Comparison of ENCODE assay signal across 9 mouse cellular contexts in the genomic region with DNA sequence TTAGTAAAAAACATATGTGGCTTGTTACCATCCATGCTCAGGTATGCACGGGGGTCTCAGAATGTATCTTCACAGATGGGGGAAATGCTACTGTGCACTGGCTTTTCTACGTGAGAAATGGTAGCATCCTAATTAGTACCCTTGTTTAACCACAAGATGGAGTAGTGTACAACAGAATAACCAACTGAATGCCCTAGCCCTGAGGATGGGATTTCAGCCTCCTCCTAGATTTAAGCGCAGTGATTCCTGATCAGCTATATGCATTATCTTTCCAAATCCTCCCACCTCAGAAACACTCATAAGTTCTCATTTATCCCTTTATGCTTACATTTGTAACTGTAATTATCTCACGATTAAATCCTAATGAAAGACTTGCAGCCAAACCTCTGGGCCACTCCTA. TPM values are rescaled to one million over a fixed set of nuclear protein-coding genes. Genes with fewer than 3 reads are reported as not detected.
DNase-seq lines count a peak whose midpoint lies in the region; ATAC-seq and TF ChIP-seq lines count a peak whose summit lies in the region.
"Had no signal": no experiment of that assay in that cellular context is flagged by ENCODE, and none has a peak within 500 bp of the region (broad histone marks: within the 10 kb centered on the region; RNA-seq: fewer than 3 reads in every experiment).

No protein-coding gene starts in this region.

- WGBS in lung, adult 2 months: 13% methylated on average over 4 of the region's 4 CpGs
- WGBS in forebrain, embryonic 14.5 days: 13% methylated on average over 4 of the region's 4 CpGs
- 18% methylated on average over 4 of the region's 4 CpGs for WGBS in midbrain, embryonic 13.5 days

- no peak overlapping the region for H3K27ac ChIP-seq in forebrain, embryonic 14.5 days (ENCODE audit: low read depth, low read length)
- no peak overlapping the region for H3K27ac ChIP-seq in midbrain, embryonic 13.5 days
- H3K27ac ChIP-seq: heart, embryonic 15.5 days had no signal

- H3K4me1 ChIP-seq in lung, adult 2 months (ENCODE audit: control insufficient read depth, insufficient read depth, low read length): no peaks in the 10 kb centered on the region; the same call in 1 of the 2 replicates
- no peaks in the 10 kb centered on the region for H3K4me1 ChIP-seq in forebrain, embryonic 14.5 days (ENCODE audit: control insufficient read depth, insufficient read depth, low read length)
- no peaks in the 10 kb centered on the region for H3K4me1 ChIP-seq in midbrain, embryonic 13.5 days (replicated peaks)

- peak; percentile 92 for ATAC-seq in forebrain, embryonic 14.5 days
- ATAC-seq in midbrain, embryonic 13.5 days: peak; percentile 88

- no peak overlapping the region for H3K4me3 ChIP-seq in lung, adult 2 months (replicated peaks; ENCODE audit: extremely low read depth, low read depth, low read length)
- H3K4me3 ChIP-seq in forebrain, embryonic 14.5 days (ENCODE audit: low read depth, low read length): no peak overlapping the region
- no peak overlapping the region for H3K4me3 ChIP-seq in midbrain, embryonic 13.5 days (replicated peaks)
- H3K4me3 ChIP-seq: heart, embryonic 15.5 days had no signal

- no peaks in the 10 kb centered on the region for H3K27me3 ChIP-seq in forebrain, embryonic 14.5 days (replicated peaks; ENCODE audit: control insufficient read depth, insufficient read depth, low read length)
- H3K27me3 ChIP-seq in midbrain, embryonic 13.5 days: no peaks in the 10 kb centered on the region
- H3K27me3 ChIP-seq: heart, embryonic 15.5 days had no signal

- TF ChIP-seq CTCF in lung, adult 2 months (IDR thresholded peaks at IDR 0.05; ENCODE audit: insufficient read depth, low read length): peak; percentile 39; the same call in 1 of the 2 replicates

- H3K4me2 ChIP-seq in forebrain, embryonic 14.5 days (ENCODE audit: low read length): no peak overlapping the region
- no peak overlapping the region for H3K4me2 ChIP-seq in midbrain, embryonic 13.5 days (replicated peaks)
- H3K4me2 ChIP-seq: heart, embryonic 15.5 days had no signal

- no peaks in the 10 kb centered on the region for H3K36me3 ChIP-seq in forebrain, embryonic 14.5 days (ENCODE audit: control insufficient read depth, insufficient read depth, low read length)
- H3K36me3 ChIP-seq in midbrain, embryonic 13.5 days: no peaks in the 10 kb centered on the region
- H3K36me3 ChIP-seq: heart, embryonic 15.5 days had no signal

- H3K9ac ChIP-seq in forebrain, embryonic 14.5 days (ENCODE audit: low read length): no peak overlapping the region
- no peak overlapping the region for H3K9ac ChIP-seq in midbrain, embryonic 13.5 days (replicated peaks)
- H3K9ac ChIP-seq: heart, embryonic 15.5 days had no signal

- TF ChIP-seq POLR2A in lung, adult 2 months (IDR thresholded peaks at IDR 0.05; ENCODE audit: borderline replicate concordance, extremely low read depth, low read depth, low read length): no peak

- peak; percentile 42 for DNase-seq in cerebellum, adult 9-10 months
- DNase-seq in cerebellum, adult 9-11 months: no peak
- no peak for DNase-seq in lung, adult 2 months
- no peak for DNase-seq in lung, postnatal 36 days
- DNase-seq in forebrain, embryonic 14.5 days (ENCODE audit: low spot score): peak; percentile 88
- DNase-seq in gastrocnemius, postnatal 10 days: no peak
- no peak for DNase-seq in adrenal gland, postnatal 25 days

- H3K9me3 ChIP-seq in forebrain, embryonic 14.5 days (replicated peaks; ENCODE audit: control insufficient read depth, low read length): no peaks in the 10 kb centered on the region
- no peaks in the 10 kb centered on the region for H3K9me3 ChIP-seq in midbrain, embryonic 13.5 days
- H3K9me3 ChIP-seq: heart, embryonic 15.5 days had no signal

RNA-seq across cellular contexts. Expression of gene Gpr45, which starts 37.6 kb away (rescaled TPM):
- 0.31 and 0.53 TPM in 2 replicates for polyA plus RNA-seq in lung, adult 2 months (2012; rRNA removed)
- 27.2 and 27.9 TPM in 2 replicates for polyA plus RNA-seq in forebrain, embryonic 14.5 days (2014; fragmentation: Nextera tagmentation; extraction: Ambion mirVana)
- 17.3 and 19.7 TPM in 2 replicates for polyA plus RNA-seq in midbrain, embryonic 13.5 days (2015; fragmentation: Nextera tagmentation; extraction: Ambion mirVana)
- under 1 TPM; 0.23 to 0.34 TPM for total RNA-seq in gastrocnemius, postnatal 10 days (2021)
- total RNA-seq in adrenal gland, postnatal 25 days (2021): 1.8 and 2.0 TPM in 2 replicates

Comparison
In these comparisons a context has a peak if more than half of its experiments do, and no peak if none do; other contexts are left out.
1. DNase-seq: peak in cerebellum, adult 9-10 months (single experiment) and forebrain, embryonic 14.5 days (single experiment); none in cerebellum, adult 9-11 months (single experiment), lung, adult 2 months (single experiment), lung, postnatal 36 days (single experiment), gastrocnemius, postnatal 10 days (single experiment) and adrenal gland, postnatal 25 days (single experiment).
2. RNA of gene Gpr45, which starts 37.6 kb away (polyA plus RNA-seq): 27.2 to 27.9 TPM in forebrain, embryonic 14.5 days and 17.3 to 19.7 TPM in midbrain, embryonic 13.5 days; 0.31 to 0.53 TPM in lung, adult 2 months; every median in the first group is over 10 times any median in the second.